Mouse (Mus musculus): Measurements from ENCODE around the gene Olfr68. TPM values are rescaled to one million over a fixed set of nuclear protein-coding genes. Genes with fewer than 3 reads are reported as not detected.
"Not testable (repeated sequence)": the region's sequence is repeated elsewhere in the genome, so short reads cannot be mapped to it uniquely, and the experiment has no call there.

Olfr68 gene
- not detected for polyA plus RNA-seq (2017; shearing (Covaris generic))

GRCm38 (mm10) chr7:103779598-103779997, at the start of gene Olfr68:
Olfr68 (minus strand) TSS chr7:103779698.
- ATAC-seq: no peak

- ATAC-seq: no peak
Observed at GRCm38 (mm10) chr7:103827808-103828207, 48.3 kb upstream of the Olfr68 start, which contains the start of gene Hbb-bs. Hbb-bs (minus strand) TSS chr7:103828096.

- ATAC-seq: not testable (repeated sequence)
Observed at GRCm38 (mm10) chr7:103827139-103827538, 47.6 kb upstream of the Olfr68 start.

- no peak for ATAC-seq
Observed at GRCm38 (mm10) chr7:103826255-103826887, 46.9 kb upstream of the Olfr68 start.

- ATAC-seq: no peak
Observed at GRCm38 (mm10) chr7:103825536-103826254, 46.2 kb upstream of the Olfr68 start.

GRCm38 (mm10) chr7:103824597-103824996, 45.1 kb upstream of the Olfr68 start:
- no peak for ATAC-seq

- not testable (repeated sequence) for ATAC-seq
Observed at GRCm38 (mm10) chr7:103815085-103815484, 35.6 kb upstream of the Olfr68 start.

GRCm38 (mm10) chr7:103813766-103814165, 34.3 kb upstream of the Olfr68 start, which contains the start of gene Hbb-bt:
Hbb-bt (minus strand) TSS chr7:103813996.
- ATAC-seq: no peak

- not testable (repeated sequence) for ATAC-seq
Observed at GRCm38 (mm10) chr7:103813152-103813551, 33.7 kb upstream of the Olfr68 start.

GRCm38 (mm10) chr7:103812174-103812573, 32.7 kb upstream of the Olfr68 start:
- ATAC-seq: no peak

GRCm38 (mm10) chr7:103811223-103811845, 31.8 kb upstream of the Olfr68 start:
- ATAC-seq: no peak

- ATAC-seq: no peak
Observed at GRCm38 (mm10) chr7:103810746-103811145, 31.2 kb upstream of the Olfr68 start.

GRCm38 (mm10) chr7:103810296-103810695, 30.8 kb upstream of the Olfr68 start:
- ATAC-seq: no peak

GRCm38 (mm10) chr7:103809801-103810155, 30.3 kb upstream of the Olfr68 start:
- no peak for ATAC-seq

- no peak for ATAC-seq
Observed at GRCm38 (mm10) chr7:103808971-103809800, 29.7 kb upstream of the Olfr68 start.

GRCm38 (mm10) chr7:103808120-103808519, 28.6 kb upstream of the Olfr68 start:
- not testable (repeated sequence) for ATAC-seq

- ATAC-seq: no peak
Observed at GRCm38 (mm10) chr7:103806856-103807255, 27.4 kb upstream of the Olfr68 start.

- ATAC-seq: no peak
Observed at GRCm38 (mm10) chr7:103792669-103793388, 13.3 kb upstream of the Olfr68 start.

GRCm38 (mm10) chr7:103791721-103792120, 12.2 kb upstream of the Olfr68 start, which contains the start of gene Olfr67:
Olfr67 (minus strand) TSS chr7:103791821.
- ATAC-seq: no peak

GRCm38 (mm10) chr7:103777652-103778051, 1.8 kb downstream of the Olfr68 start:
- not testable (repeated sequence) for ATAC-seq

- ATAC-seq: no peak
Observed at GRCm38 (mm10) chr7:103771494-103771893, 8.0 kb downstream of the Olfr68 start, which contains the start of gene Olfr69. Olfr69 (minus strand) TSS chr7:103771594.

GRCm38 (mm10) chr7:103767687-103768086, 11.8 kb downstream of the Olfr68 start:
- not testable (repeated sequence) for ATAC-seq
